Mouse (Mus musculus) kidney, adult 10 weeks (tissue): ENCODE measurements around the gene Iqcf3. TPM values are rescaled to one million over a fixed set of nuclear protein-coding genes. Genes with fewer than 3 reads are reported as not detected.

Experiments used
- polyA plus RNA-seq: library from polyadenylated mRNA; stranded (reverse); fragments of 350-450 nt; fragmentation: Illumina TruSeq; extraction: RNeasy Lipid Tissue Mini Kit (QIAGEN cat#74804); gene quantifications from one replicate; pipeline ENCODE4 v1.2.3, GENCODE M21; 2014; ENCODE audit warnings: low read depth, low replicate concordance

The Iqcf3 gene
- polyA plus RNA-seq = not detected

DNA sequence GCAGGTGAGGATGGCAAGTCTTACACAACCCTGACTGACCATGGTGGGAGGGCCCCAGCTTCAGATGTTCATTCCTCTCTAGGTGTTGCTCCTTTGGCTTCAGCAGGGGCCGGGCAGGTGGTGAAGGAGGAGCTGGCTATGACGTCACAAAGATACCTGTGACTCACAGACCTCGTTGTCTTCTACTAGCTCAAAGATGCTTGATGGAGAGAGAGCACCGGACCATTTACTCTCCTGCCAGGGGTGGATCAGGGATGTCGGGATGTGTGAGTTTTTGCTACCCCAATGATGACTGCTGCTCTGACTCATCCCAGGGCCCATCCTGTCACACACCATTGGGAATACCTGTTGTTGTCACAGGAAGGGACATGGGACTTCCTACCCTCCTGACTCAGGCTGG is at the start of gene Iqcf3:
Gene Iqcf3 (minus strand): TSS at position 101 of the 400 bp plus-strand sequence.

DNA sequence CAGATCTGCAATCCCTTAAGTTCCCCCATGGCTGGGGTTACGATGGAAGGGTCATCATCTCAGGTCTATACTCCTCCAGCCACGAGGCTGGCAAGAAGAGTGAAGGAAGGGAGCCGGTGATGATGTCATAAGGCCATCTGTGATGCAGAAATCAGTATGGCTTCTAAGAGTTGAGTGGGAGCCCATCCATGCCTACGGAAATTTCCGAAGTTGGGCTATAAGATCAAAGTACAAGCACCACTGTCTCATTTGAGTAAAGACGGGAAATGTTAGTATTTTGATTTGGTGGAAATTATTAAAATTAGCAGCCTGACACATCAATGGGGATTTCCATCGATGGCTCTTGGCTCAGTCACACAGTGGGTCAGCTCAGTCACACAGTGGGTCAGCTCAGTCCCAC is 9.5 kb upstream of the Iqcf3 start, which contains the start of gene Iqcf4:
Gene Iqcf4 (minus strand): TSS at position 101 of the 400 bp plus-strand sequence.

DNA sequence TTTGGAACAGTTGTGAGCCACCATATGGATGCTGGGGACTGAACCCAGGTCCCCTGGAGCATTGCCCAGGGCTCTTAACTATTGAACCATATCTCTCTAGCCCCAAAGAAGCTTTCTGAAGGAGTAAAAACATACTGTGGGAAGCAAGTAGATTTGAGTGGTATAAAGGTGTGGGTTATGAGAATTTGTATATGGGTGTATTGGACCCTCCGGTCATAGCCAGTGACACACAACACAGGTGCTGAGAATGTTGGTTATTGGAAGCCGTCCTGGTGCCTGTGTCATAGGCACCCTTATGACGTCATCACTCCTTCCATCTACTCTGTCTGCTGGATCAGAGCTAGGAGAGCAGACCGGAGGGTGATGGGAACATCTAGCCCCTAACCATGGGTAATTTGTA is 47.2 kb downstream of the Iqcf3 start, which contains the start of gene Iqcf5:
Gene Iqcf5 (plus strand): TSS at position 301 of the 400 bp plus-strand sequence.

DNA sequence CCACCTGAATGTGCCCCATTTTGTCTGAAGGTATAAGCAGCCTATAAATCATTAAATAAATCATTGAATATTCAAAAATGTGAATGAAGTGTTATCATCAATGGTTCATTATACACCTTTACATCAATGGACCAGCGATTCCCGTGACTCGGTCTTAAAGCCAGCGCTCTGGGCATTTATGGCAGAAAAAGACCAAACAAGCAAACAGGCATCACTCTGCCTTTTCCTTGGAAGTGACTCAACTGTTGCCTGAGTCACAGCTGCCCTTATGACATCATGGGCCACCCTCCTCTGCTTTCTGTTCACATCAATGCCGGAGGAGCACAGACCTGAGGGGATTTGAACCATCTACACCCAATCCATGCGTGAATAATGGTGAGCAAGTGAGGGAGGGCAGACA is 61.8 kb downstream of the Iqcf3 start, which contains the start of gene Iqcf1:
Gene Iqcf1 (plus strand): TSS at position 301 of the 400 bp plus-strand sequence.

DNA sequence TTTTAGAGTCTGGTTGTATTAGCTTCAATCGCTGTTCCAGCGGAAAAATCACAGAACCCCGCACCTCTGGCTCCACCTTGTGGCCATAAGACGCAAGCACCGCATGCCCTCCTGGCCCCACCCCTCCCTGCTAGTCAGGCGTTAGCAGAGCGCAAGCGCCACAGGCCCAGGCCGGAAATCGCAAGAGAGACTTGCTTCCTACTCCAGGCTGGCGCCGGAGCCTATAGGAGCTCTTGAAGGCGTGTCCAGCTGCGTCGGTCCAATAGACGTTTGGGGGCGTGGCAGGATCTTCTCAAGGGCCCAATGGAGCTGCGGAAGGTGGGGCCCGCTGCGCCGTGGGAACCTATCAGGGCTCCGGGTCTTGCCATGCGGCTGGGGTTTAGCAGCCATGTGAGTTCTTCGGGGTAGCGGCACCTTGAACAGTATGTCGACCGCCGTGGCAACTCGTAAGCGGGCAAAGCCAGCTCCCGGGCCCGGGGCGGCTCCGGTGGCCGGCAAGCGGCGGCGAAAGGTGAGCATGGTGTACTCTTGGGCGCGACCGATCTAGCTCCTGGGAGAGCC is 84.4 kb downstream of the Iqcf3 start, which contains the start of gene Parp3:
Gene Parp3 (minus strand): TSS at position 26 of the 561 bp plus-strand sequence.

DNA sequence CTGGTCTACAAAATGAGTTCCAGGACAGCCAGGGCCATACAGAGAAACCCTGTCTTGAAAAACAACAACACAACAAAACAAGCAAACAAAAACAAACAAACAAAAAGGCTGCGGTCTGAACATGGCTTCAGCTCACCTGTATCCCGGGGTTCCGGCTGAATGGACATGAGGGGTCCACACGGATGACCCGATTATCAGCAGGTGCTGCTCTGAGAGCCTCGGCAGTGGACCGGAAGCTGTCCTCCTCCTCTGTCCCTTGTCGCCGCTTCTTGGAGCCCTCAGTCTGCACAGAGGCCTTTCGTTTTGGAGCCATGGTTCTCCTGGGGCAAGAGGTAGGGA is 85.8 kb downstream of the Iqcf3 start, which contains the start of gene Rrp9:
Gene Rrp9 (plus strand): TSS at position 301 of the 339 bp plus-strand sequence.

DNA sequence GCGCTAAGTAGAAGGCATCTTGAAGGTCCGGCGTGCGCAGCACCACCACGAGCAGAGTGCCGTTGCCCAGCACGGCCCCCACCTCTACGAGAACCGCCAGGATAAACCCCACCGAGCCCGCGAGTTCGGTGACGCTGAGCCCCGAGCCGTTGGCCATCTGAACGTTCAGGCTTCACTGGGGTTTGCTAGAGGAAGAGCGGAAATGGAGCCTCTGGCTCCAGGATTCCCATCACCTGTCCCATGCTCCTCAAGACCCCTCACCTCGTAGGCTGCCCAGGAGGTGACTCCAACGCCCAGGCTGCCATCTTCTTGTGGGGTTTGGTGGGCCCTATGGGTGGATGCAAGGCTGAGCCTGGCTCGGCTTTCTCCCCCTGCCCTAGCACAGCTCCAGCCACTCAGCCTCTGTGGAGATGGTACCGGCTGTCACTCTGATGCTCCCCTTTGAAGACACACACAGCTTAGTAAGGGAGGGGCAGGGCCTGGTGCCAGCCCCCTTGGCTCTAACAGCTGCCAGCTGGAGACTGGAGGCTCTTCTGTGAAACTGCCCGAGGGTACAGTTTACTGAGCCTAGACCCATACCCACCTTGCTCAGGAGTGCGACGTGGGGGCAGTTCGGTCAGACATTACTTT is 95.7 kb downstream of the Iqcf3 start, which contains the start of gene Gpr62:
Gene Gpr62 (minus strand): TSS at position 368 of the 630 bp plus-strand sequence.

DNA sequence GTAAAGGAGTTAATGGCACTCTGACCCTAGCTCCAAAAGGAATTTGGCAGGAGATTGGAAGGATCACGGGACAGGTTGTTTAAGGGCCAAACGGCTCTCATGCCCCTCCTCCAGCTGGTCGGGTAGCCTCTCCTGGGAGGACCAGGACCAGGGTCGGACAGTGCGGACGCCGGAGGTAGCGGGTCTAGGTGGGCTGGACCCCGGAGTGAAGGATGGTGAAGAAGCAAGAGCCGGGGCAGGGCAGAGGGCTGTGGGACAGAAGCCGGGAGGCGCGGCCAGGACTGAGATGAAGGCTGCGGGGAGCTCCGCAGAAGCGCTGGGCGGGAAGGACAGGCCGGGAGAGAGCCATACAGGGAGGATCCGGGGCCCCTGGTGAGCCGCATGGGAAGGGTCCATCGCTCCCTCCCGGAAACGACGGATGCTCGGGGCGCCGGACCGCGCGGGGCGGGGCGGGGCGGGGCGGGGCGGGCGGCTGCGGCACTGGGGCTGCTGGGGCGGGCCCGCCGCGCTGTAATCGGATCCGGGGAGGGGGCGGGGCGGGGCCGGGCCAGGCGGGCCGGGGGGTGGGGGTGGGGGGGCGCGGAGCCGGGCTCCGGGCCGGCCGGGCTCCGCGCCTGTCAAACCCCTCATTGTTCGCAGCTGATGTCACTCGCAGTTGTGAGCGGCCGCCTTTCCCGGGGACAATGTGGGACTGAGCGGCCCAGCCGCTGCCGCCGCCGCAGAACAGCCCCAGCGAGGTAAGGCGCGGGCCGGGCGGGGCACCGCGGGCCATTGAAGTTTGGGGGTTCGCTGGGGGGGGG is 108.0 kb downstream of the Iqcf3 start, which contains the start of gene Pcbp4:
Gene Pcbp4 (plus strand): TSS at position 21 of the 800 bp plus-strand sequence.

Other genes with a start within 250 kb of the Iqcf3 start
- gene Dusp7, start 193.0 kb downstream of the Iqcf3 start, polyA plus RNA-seq = 14.0 TPM
- gene Rpl29, start 132.2 kb downstream of the Iqcf3 start, polyA plus RNA-seq = 24.8 TPM
- 8.3 TPM for gene Acy1, start 123.3 kb downstream of the Iqcf3 start, polyA plus RNA-seq
- gene Abhd14b, start 114.2 kb downstream of the Iqcf3 start, polyA plus RNA-seq = 112 TPM
- gene Abhd14a, start 114.0 kb downstream of the Iqcf3 start, polyA plus RNA-seq = 0.73 TPM
- gene Pcbp4, start 108.3 kb downstream of the Iqcf3 start, polyA plus RNA-seq = 2.1 TPM
- gene Gpr62, start 95.7 kb downstream of the Iqcf3 start, polyA plus RNA-seq = not detected
- gene Rrp9, start 85.7 kb downstream of the Iqcf3 start, polyA plus RNA-seq = 1.5 TPM
- gene Parp3, start 84.7 kb downstream of the Iqcf3 start, polyA plus RNA-seq = 7.8 TPM
- not detected for gene Iqcf1, start 61.7 kb downstream of the Iqcf3 start, polyA plus RNA-seq
- gene Iqcf5, start 47.1 kb downstream of the Iqcf3 start, polyA plus RNA-seq = not detected
- gene Iqcf4, start 9.4 kb upstream of the Iqcf3 start, polyA plus RNA-seq = not detected
- not detected for gene Iqcf6, start 65.0 kb upstream of the Iqcf3 start, polyA plus RNA-seq
- not detected for gene Grm2, start 94.5 kb upstream of the Iqcf3 start, polyA plus RNA-seq
- 5.0 TPM for gene Tex264, start 124.3 kb upstream of the Iqcf3 start, polyA plus RNA-seq
- gene Rad54l2, start 227.6 kb upstream of the Iqcf3 start, polyA plus RNA-seq = 7.5 TPM